ENCODE assay signal across 20 mouse cellular contexts in genomic region chr1:91006037-91006436, GRCm38 (mm10). TPM values are rescaled to one million over a fixed set of nuclear protein-coding genes. Genes with fewer than 3 reads are reported as not detected.
"Had no signal": no experiment of that assay in that cellular context is flagged by ENCODE, and none has a peak within 500 bp of the region (broad histone marks: within the 10 kb centered on the region; RNA-seq: fewer than 3 reads in every experiment).

No protein-coding gene starts in this region.

- H3K4me3 ChIP-seq: kidney, embryonic 15.5 days; left cerebral cortex, adult 2 months; limb, embryonic 10.5 days; midbrain, embryonic 13.5 days; stomach, embryonic 15.5 days had no signal

- H3K27ac ChIP-seq: kidney, embryonic 15.5 days; left cerebral cortex, adult 2 months; limb, embryonic 10.5 days; midbrain, embryonic 13.5 days; stomach, embryonic 15.5 days had no signal

- DNase-seq: kidney, adult 2 months; kidney, postnatal 14 days; lung, adult 2 months; lung, postnatal 36 days; right cerebral cortex, postnatal 14 days; thymus, adult 2 months; thymus, postnatal 25 days had no signal

- H3K36me3 ChIP-seq: kidney, embryonic 15.5 days; limb, embryonic 10.5 days; midbrain, embryonic 13.5 days; stomach, embryonic 15.5 days had no signal

- H3K27me3 ChIP-seq: kidney, embryonic 15.5 days; midbrain, embryonic 13.5 days; stomach, embryonic 15.5 days had no signal

- H3K9me3 ChIP-seq: kidney, embryonic 15.5 days; limb, embryonic 10.5 days; midbrain, embryonic 13.5 days; stomach, embryonic 15.5 days had no signal

- H3K9ac ChIP-seq: kidney, embryonic 15.5 days; midbrain, embryonic 13.5 days; stomach, embryonic 15.5 days had no signal

- H3K4me2 ChIP-seq: kidney, embryonic 15.5 days; midbrain, embryonic 13.5 days had no signal

- ATAC-seq: lung, postnatal 0 days; midbrain, embryonic 13.5 days had no signal

- H3K4me1 ChIP-seq: limb, embryonic 10.5 days had no signal

RNA-seq across cellular contexts. Expression of gene Rab17, which starts 36.6 kb away (rescaled TPM):
- polyA plus RNA-seq: midbrain, embryonic 13.5 days had no signal

RNA-seq across cellular contexts. Expression of gene Prlh, which starts 53.1 kb away (rescaled TPM):
- polyA plus RNA-seq: kidney, adult 2 months; kidney, embryonic 15.5 days; large intestine, adult 2 months; limb, embryonic 10.5 days; limb, embryonic 14.5 days; lung, adult 2 months; lung, postnatal 0 days; midbrain, embryonic 13.5 days; midbrain, postnatal 0 days; neural tube, embryonic 14.5 days; spleen, adult 2 months; stomach, embryonic 15.5 days; testis, adult 2 months; thymus, adult 2 months; urinary bladder, adult 2 months had no signal
